Mouse (Mus musculus): ENCODE results near the gene Hspe1.
A peak's percentile ranks its signal among the peaks of the same experiment; 100 is the strongest.
"Not testable (repeated sequence)": the region's sequence is repeated elsewhere in the genome, so short reads cannot be mapped to it uniquely, and the experiment has no call there.

Gene Hspe1

DNA sequence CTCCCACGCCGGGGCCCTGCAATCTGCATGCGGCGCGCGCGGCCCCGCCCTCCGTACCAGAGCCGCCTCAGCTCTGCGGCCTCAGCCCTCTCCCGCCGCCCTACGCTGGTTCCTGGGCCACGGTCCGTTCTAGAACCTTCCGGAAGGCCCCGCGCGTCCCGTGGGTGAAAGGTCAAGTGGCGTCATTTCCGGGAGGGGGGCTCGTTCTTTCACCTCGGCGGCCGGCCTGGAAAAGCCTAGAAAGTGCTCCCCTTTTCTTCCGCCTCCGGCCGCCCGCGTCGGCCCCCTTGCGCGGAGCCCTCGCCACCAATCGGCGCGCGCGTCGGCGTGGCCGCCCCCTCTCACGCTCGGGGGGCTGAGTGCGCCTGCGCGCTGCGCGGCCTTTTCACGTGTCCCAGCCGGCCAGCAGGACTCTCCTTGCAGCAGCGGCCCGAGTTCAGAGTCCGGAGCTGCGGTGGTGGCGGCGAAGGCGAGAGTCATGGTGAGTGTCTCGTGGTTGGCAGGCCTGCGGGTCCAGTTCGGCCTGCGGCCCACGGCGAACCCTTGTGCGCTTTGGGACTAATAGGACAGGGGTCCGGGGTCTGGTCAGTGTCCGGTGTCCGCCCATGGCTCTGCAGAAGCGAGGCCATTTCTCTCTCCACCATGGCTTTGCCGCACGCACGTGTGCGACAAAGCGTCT, at the start of gene Hspe1, which contains the start of gene Hspd1:
TSS of gene Hspe1 (plus strand) at position 201 of the 679 bp plus-strand sequence.
TSS of gene Hspd1 (minus strand) at position 312 of the 679 bp plus-strand sequence.
- peak; percentile 98 for DNase-seq

GRCm38 (mm10) chr1:55039944-55040343, 48.0 kb upstream of the Hspe1 start:
- no peak for DNase-seq

DNA sequence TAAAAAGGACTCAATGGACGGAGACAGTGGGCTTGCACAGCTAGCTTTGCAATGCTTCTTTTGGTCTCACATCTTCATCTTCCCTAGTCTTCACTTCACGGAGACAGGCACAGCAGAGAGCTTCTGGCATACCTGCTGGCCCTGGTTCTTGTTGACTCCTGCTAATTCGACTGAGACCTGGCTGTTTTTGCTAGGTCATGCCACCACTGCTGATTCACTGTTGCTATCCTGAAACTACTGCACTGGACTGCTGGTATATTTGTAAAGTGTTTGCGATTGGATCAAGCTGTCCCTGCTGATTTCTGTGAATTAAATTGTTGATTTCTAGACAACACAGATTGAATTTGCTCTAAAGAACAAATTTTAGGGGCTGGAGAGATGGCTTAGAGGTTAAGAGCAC, 46.2 kb upstream of the Hspe1 start:
- no peak for DNase-seq

DNA sequence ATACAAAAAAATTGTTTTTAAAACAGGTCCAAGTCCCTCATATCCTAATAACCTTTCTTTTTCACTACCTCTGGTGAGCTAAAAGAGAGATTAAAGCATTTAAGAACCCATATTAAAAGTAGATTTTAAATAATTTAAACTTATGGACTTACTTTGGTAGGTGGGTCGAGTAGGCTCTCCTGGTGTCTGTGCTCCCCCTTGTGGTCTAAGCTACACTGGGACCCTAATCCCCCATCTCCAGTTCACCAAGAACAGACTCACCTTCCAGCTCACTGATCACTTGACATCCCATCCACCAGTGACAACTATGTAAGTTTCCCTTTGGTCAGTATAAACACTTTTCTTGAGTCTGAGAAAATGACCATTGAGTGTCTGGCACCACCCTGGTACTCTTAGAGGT, 45.7 kb upstream of the Hspe1 start:
- no peak for DNase-seq

DNA sequence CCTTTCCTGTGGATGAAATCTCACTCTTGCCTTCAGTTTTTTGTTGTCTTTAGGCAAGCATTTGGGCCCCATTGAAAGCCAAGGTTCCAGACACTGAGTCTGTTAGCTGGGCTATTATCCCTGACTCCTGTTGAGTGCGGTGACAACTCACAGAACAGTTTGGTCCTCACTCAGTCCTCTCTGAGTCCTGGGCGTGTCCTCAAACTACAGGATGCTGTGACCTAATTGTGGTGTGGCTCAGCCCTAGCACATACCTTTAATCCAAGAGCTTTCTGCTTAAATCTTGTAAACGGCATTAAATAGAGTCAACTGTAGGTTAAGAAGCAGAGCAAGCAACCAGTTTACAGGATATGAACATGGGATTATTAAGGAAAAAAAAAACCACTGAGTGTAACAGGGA, 44.8 kb upstream of the Hspe1 start:
- no peak for DNase-seq

DNA sequence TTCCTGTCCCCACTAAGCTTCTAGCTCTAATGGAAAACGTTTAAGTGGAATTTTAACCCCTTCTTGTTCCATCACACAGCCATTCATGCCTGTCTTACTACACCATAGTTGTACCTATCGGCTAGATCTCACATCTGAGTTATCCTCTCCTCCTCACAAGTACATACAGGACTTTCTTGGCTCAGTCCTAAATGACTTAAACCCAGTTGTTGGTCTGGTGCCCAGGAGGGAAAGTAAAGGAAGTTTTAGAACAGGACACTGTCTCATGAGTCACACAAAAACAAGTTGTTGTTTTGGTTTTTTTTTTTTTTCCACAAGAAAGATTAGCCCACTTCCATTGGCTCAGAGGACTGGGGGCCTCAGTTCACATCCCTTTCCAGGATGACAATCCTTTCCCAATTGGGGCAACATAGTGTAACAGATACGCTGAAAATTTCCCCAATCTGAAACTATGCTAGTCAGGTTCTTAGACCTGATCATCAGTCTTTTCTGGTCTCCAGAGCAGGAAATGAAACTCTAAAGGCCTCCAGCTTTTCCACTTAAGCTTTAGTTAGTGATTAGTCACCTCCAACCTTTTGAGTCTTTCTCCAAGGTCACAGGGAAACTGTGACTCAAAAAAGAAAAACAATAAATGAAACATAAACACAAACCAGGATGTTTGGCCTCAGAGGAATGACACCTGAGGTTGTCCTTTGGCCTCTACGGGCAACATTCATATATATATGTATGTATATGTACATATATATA, 38.9 kb upstream of the Hspe1 start:
- DNase-seq, result no peak

DNA sequence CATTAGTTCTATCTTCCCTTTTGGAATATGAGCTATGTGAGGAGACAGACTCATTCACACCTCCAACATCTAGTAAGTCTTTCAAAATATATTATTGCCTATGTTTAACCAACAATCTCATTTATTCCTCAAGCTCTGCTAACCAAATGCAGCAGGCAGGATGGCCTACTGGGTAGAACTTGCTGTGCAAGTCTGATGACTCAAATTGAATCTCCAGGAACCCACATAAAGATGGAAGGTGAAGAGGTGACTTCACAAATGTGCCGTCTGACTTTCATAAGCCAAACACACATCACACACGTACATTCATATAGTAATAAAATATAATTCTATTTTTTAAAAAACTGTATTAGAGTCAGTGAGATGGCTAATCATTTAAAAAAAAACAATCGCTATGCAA, 36.3 kb upstream of the Hspe1 start:
- DNase-seq, result no peak

DNA sequence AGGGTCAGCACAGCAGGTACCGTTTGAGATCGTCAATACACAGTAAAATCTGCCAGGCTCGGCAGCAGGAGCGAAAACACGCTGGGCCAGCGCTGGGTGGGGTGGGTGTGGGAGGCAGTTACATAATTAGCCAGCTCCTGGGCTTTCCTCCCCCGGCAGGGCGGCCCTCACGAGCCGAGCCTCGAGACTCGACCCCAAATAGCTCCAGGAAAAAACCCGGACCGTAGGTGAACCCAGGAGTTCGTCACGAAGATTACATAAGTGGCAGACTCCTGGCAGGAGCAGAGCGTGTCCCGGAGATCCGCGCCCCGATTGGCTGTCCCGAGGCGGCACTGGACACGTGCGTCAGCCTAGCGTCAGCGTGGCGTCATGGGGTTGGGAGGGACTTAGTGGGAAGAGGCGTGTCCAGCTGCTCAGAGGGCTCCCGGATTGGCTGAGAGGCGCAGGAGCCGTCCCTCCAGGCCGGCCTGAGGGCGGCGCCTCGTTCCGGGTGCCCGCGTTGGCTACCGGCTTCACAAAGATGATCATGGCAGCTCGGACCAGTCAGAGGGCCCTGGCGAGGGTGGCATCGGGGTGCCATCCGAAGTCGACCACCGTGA, 35.5 kb upstream of the Hspe1 start, which contains the start of gene Coq10b:
TSS of gene Coq10b (plus strand) at position 416 of the 599 bp plus-strand sequence.
- peak; percentile 99 for DNase-seq

GRCm38 (mm10) chr1:55053005-55053404, 34.9 kb upstream of the Hspe1 start:
- peak; percentile 82 for DNase-seq

DNA sequence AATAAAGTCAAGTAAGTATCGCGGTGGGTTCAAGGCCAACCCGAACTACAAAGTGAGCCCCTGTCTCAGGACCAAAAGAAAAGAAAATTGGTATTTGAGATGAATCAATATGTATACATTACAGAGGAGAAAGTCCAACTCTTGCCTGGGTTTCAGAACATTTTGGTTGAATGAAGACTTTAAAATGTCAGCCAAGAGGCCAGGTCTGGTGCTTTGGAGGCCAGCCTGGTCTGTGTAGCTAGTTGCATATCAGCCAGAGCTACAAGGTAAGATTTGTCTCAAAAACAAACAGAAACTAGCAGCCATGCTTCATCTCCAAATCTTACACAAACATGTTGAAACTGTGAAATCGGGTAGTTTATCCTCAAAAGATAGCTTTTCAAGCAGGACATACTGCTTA, 34.3 kb upstream of the Hspe1 start:
- DNase-seq, result no peak

DNA sequence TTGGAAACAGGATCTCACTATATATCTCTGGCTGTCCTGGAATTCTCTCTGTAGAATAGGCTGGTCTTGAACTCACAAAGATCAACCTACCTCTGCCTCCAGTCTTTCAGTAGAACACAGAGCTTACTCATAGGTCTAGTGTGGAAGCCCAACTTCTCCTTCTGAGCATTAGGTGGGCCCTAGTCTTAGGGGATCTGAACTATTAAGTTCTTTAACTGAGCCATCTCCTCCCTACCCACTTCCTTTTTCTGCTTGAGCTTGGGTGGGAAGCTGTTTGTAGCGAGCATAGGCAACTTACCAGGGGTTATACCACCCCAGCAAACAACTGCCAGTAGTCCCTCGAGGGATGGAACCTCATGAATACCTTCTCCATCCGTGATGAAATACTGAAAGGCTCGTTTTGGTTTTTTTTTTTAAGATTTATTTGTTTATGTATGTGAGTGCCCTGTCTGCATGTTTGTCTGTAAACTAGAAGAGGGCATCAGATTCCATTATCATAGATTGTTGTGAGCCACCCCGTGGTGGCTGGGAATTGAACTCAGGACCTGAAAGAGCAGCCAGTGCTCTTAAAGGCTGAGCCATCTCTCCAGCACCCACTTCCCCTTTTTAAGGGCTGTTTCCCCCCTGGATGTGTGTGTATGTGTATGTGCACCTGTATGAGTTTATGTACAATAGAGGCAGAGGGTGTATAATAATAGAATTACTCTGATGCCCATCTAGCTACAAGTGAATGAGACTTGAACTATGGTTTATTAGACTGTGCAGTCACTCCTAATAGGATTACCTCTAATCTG, 32.4 kb upstream of the Hspe1 start:
- no peak for DNase-seq

GRCm38 (mm10) chr1:55058383-55058782, 29.5 kb upstream of the Hspe1 start:
- not testable (repeated sequence) for DNase-seq

GRCm38 (mm10) chr1:55061099-55061498, 26.8 kb upstream of the Hspe1 start:
- no peak for DNase-seq

DNA sequence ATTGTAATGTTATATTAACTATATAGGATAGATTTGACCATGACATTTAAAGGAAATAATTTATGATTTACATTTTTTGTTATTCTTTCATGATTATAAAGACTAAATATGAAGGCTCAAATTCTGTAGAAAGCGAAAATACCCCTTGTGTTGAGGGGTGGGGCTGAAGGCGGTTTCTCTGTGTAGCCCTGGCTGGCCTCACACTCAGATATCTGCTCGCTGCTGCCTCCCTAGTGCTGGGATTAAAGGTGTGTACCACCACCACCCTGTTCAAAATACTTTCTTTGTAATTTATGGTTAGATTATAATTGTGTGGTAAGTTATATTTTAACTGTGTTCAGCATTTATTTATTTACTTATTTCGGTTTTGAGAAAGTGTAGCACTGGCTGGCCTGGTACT, 26.2 kb upstream of the Hspe1 start:
- no peak for DNase-seq

GRCm38 (mm10) chr1:55072328-55072727, 15.6 kb upstream of the Hspe1 start:
- not testable (repeated sequence) for DNase-seq

DNA sequence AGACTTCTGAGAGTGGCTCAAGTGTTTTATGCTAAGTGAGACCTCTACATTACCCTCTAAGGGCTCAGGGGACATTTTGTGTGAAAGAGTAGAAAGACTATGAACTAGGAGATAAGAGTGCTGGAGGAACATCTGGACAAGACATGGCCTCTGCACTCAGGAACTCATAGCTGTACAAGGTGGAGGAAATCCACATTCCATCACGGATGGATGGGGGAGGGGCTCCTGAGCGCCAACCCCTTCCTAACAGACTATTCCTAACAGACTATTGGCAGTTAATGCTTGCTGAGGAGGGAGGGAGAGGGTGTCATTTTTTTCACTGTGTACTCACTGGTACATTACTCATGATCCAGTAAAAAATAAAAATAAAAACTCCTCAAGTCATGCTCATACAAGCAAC, 13.2 kb upstream of the Hspe1 start:
- DNase-seq, result no peak

GRCm38 (mm10) chr1:55075652-55076394, 12.1 kb upstream of the Hspe1 start:
- DNase-seq, result no peak

DNA sequence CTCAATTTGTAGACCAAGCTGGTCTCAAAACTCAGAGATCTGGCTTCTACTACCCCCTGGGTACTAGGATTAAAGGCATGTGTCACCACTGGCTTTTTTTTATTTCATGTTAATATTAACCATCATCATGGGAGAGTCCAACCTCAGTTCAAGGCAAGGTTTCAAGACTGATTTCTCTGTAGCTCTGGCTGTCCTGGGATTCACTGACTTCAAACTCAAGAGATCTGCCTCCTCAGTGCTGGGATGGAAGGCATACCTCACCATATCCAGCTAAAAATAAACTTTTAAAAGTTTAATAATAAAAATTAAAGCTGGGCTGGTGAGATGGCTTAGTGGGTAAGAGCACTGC, 11.6 kb upstream of the Hspe1 start:
- DNase-seq, result no peak

- no peak for DNase-seq
Measured at GRCm38 (mm10) chr1:55076849-55077516, 10.9 kb upstream of the Hspe1 start.

DNA sequence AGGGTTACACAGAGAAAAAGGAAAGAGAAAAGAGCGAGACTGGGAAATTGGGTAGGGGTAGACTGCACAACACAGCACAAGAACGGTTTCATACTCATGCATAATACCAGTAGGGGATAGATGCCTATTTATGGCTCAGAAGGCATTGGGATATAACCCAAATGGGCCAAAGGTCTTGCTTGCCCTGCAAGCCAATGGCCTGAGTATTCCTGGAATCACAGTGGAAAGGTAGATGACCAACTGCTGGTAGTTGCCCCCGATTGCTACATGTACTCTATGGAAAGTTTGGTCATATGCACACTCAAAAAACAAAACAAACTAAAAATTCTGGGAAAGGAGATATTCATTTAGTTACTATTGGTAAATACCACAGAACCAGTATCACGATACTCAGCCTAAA, 8.3 kb upstream of the Hspe1 start:
- no peak for DNase-seq

DNA sequence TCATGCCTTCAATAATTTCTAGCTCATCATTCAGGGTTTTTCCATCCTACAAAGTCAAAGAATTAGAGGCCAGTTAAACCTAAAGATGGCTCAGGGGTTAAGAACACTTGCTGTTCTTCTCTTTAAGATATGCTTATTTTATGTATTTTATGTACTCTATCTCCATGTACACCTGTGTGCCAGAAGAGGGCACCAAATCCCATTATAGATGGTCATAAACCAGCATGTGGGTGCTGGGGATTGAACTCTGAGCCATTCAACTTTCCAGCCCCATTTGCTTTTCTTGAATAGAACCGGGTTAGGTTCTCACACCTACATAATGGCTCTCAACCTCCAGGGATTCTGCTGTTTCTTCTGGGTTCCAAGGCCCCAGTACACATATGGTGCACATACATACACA, 5.8 kb upstream of the Hspe1 start:
- no peak for DNase-seq

DNA sequence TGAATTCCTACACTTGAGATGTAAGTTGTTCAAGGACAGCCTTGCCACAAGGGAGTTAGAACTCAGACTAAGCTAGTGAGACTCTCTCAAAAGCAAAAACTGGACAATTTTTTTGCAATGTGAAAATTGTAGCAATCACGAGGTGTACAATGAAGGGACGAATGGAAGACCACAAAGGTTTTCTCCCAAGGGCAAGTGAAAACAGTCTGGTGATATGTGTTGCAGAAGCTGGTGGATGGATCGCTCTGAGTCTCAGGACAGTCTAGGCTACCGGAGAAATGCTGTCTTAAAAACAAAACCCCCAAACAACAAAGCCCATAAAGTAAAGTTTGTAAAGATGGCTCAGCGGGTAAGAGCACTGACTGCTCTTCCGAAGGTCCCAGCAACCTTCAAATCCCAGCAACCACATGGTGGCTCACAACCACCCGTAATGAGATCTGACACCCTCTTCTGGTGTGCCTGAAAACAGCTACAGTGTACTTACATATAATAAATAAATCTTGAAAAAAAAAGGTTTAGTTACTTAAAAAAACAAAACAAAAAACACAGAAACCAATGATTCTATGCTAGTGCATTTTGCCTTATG, 2.1 kb upstream of the Hspe1 start:
- DNase-seq, result no peak
